Mouse (Mus musculus): ENCODE measurements around the gene Cdh13.

GRCm38 (mm10) chr8:118879939-118880825 lies 596.6 kb downstream of the Cdh13 start:
- TF ChIP-seq CTCF (IDR thresholded peaks at IDR 0.05; ENCODE audit: control insufficient read depth, insufficient read depth, low read length), result no peak
- no peak for TF ChIP-seq POLR2A (IDR thresholded peaks at IDR 0.05; ENCODE audit: borderline replicate concordance, control insufficient read depth, low read depth, low read length)

All from bone marrow, adult 2 months (tissue).